Mouse (Mus musculus): ENCODE measurements around the gene Gfra4.

DNA sequence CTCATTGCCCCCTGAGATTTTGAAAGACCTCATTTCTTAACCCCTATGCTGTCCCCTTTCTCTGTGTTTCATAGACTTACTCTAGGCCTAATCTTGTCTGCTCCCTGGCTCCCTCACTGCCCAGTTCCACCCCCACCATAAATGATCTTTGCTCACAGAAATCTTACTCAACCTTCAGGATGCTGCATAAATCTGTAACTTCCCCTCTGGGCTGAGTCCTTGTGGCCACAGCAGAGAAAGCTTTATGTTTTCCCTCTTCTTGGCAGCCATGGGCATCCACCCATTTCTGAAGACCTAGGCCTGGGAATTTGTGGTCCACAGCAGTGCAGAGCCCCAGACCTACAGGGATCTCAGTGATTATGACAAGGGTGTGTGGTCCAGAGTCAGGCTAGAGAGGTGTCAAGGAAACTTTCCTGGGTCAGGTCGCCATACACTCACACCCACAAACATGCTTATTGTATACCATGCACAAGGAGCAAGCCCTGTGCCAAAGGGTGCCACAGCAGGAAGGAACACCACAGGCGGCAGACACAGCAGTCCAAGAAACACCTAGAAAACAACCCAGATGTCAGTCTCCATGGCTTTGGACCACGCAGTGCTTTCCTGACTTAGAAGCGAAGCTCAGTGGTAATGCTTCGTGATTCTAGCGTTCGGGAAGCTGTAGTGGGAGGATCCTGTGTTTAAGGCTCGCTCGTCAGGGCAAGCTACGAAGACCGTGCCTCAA, 43.9 kb upstream of the Gfra4 start, which contains the start of gene Siglec1:
- TF ChIP-seq CTCF (IDR thresholded peaks at IDR 0.05; ENCODE audit: low read depth) (no peak), EP300 (IDR thresholded peaks at IDR 0.05; ENCODE audit: low read depth) (no peak)
